Mouse (Mus musculus) c-Kit-positive CD71-positive TER-119-positive erythroid progenitor cells, embryonic 14.5 days (primary cell): ENCODE results near the gene Ypel3.
"Not testable (repeated sequence)": the region's sequence is repeated elsewhere in the genome, so short reads cannot be mapped to it uniquely, and the experiment has no call there.

Experiments used
- DNase-seq: peaks from one replicate; pipeline ENCODE4 v3.0.0-alpha.2; 2013; ENCODE audit warnings: low spot score

Ypel3 gene

DNA sequence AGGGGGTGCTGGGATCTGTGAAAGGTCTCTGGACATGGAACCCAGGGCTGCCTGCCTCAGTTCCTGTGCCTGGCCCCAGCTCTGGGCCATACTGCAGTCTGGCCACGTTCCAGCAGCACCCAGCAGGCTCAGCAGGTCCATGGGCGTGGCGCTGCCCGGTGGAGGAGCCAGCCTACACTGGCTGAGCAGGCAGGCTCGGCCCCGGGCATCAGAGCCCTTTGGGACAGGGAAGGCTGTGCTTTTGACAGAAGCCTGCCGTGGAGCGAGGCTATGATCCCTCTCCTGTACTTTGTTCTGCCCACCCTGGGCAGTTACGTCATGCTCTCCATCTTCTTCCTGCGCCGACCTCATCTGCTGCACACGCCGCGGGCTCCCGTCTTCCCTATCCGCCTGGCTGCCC lies 10.6 kb upstream of the Ypel3 start, which contains the start of gene Gdpd3:
Gene Gdpd3 (plus strand): TSS at position 134 of the 400 bp plus-strand sequence.
- no peak for DNase-seq

DNA sequence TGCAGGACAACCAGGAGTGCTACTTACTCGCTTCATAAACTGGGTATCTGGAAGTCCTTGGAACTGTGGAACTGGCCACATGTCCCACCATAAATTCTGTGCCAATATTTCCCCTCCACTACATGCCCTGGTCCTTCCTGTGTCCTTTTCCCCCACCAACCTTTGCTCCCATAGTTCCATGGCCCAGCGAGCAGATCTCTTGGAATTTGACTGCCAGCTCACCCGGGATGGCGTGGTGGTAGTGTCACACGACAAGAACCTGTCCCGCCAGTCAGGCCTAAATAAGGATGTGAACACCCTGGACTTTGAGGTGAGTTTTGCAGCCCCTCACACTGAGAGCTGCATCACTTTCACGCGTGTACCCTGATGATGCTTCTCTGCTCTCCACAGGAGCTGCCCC lies 9.8 kb upstream of the Ypel3 start:
- DNase-seq, result no peak

DNA sequence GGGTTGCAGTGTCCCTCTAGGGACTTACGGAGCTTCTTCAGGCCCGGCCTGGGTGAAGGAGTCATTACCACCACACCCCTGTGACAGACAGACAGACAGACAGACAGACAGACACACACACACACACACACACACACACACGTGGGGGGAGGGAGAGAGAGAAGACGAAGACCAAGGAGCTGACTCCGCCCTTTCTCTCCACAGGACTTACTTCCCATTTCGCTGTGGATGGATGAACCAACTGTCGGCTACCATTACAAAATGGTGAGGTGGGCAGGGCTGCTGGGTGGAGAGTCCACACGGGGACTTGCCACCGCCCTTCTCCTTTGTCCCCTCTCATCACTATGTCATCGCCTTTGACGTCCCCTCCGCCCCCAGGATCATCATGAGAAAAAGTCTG lies 6.0 kb upstream of the Ypel3 start:
- DNase-seq, result no peak

DNA sequence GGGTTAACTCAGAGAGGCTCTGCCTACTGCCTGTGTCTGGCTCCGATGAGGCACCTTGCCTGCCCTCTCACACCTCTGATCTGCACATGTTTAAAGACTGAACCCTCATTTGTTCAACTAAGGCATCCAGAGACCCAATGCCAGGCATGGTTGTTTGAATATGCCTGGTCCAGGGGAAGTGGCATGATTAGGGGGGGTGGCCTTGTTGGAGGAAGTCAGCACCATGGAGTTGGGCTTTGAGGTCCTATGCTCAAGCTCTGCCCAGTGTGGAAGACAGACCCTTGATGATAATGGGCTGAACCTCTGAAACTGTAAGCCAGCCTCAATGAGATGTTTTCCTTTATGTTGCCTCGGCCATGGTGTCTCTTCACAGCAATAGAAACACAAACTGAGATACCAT lies 3.4 kb upstream of the Ypel3 start:
- no peak for DNase-seq

DNA sequence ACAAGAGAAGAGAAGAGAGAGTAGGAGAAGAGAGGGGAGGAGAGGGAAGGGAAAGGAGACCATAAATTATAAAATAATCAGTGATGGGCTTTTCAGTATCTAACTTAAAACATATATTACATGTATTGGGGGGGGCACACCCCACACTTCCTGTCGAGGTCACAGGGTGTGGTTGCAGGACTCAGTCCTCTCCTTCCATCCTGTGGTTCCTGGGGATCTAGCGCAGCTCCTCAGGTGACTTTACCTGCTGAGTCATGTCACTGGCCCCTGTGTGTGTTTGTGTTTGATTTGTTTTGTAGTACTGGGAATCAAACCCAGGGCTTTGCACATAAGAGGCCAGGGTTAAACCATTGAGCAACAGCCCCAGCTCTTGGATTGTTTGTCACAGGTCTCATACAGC lies 2.3 kb upstream of the Ypel3 start:
- DNase-seq, result no peak

DNA sequence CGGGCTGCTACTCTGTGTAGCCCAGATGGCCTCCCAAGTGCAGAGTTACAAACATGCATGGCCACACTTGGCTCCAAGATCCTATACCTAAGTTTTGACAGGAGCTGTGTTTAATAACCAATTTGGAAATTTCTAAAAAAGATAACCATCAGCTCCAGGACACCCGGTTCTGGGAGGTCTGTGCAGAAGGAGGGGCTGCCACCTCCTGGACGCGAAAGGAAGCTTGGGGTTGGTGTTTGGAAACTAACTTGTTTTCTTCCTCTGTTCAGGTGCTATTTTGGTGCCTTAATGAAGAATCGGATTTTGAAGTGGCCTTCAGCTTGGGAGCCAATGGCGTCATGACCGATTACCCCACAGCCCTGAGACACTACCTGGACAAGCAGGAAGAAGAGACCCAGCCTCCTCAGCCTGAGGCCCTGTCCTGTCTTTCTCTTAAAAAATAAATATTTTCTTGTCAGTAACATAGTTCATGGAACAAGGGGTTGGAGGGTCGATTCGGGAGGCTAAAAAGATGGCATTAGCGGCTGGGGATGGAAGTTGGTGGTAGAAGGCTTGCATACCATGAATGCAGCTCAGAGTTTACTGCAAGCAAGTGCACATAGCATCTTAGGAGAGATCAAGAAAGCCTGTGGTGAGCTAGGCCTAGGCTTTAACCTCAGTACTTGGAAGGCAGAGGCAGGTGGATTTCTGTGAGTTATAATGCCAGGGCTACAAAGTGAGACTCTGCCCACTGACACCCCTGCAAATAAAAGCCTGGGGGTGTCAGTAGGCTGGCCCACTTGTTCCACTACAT lies 1.4 kb upstream of the Ypel3 start:
- no peak for DNase-seq

DNA sequence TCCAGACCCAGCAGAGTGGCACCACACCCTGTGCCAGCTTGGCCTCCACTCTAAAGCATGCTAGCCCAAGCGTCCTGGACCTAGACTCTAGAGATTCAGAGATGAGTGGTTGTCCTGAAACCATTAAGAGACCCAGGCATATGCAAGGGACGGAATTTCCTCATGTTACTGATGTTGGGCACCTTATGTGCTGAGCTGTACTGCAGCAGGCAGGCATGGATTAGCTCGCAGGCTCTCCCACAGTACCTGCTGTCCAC lies 849 bp upstream of the Ypel3 start:
- DNase-seq, result no peak

DNA sequence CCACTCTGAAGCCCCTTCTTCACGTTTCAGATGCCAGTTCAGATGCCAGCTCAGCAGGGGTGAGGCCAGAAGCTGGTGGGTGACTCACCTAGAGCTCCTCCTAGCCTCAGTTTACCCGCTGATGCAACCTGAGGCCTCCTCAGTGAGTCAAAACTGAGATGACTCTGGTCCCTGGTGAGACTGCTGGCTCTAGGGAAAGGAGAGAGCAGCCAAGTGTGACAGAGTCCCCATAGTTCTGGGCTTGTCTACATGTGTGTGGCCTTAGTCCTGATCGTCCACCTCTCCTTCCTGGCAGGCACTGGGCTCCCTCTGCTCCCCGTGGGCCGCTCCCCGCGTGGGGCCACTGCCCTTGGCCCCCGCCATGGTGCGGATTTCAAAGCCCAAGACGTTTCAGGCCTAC lies 721 bp downstream of the Ypel3 start:
- no peak for DNase-seq

DNA sequence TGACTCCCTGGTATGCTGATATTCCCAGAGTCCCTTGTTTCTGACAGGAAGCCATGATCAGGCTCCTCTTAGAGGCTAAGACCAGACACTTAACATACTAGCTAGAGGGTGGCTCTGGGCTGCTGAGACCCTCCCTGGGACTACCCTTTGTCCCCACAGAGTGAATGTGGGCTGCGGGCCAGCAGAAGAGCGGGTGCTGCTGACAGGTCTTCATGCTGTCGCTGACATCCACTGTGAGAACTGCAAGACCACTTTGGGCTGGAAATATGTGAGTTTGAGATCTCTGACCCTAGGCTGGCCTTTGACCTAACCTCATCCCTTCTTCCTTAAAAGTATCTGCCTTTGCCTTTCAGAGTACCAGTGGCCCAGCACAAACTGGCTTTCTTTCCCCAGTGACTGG lies 1.4 kb downstream of the Ypel3 start:
- no peak for DNase-seq

DNA sequence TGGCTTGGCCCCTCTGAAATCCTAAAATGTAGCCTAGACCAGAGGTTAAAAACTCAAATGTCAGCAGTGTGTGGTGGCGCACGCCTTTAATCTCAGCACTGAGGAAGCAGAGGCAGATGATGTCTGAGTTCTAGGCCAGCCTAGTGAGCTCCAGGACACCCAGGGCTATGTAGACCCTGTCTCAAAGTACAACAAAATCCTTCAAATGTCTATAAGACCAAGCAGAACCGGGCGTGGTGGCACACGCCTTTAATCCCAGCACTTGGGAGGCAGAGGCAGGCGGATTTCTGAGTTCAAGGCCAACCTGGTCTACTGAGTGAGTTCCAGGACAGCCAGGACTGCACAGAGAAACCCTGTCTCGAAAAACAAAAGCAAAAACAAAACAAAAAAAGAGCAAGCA lies 2.3 kb downstream of the Ypel3 start:
- not testable (repeated sequence) for DNase-seq

DNA sequence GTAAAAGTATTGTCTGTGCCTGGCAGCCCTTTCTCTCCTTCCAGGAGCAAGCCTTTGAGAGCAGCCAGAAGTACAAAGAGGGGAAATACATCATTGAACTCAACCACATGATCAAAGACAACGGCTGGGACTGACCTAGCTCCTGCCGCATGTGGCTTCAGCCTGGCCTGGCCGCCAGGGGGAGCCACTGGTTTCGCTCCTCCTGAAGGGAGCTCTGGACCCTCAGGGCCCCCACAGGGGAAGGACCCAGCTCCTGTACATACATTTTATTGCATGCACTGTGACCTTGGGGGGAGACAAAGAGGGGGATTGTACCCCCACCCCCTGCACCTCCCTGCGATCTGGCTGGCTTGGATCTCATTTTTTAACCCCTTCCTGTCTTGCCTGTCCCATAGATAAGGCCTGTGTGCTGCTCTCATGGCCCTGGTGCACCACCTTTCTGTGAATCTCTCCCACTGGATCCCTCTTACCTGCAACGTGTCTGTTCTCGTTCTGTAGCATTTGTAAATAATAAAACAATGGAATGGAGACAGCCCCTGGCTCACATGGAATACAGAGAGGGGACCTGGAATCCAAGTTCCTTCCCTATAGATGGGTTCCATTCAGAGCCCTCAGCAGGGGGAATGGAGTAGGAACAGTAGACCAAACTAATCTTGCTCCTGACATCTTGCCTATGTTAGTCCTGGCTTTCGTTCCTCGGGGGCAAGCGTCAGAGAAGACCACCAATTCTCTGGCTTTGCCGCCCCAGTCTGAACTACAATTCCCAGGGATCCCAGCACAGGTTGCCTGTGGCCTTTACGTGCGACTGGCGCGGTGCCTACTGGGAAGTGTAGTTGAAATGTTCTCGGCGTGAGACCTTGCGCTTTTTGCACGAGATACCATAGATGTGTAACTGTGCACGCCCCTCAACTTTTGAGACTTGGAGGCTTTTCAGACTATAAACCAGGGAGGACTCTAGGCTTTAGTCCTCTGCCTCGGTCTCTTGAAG lies 3.5 kb downstream of the Ypel3 start:
- peak; percentile 82 for DNase-seq

DNA sequence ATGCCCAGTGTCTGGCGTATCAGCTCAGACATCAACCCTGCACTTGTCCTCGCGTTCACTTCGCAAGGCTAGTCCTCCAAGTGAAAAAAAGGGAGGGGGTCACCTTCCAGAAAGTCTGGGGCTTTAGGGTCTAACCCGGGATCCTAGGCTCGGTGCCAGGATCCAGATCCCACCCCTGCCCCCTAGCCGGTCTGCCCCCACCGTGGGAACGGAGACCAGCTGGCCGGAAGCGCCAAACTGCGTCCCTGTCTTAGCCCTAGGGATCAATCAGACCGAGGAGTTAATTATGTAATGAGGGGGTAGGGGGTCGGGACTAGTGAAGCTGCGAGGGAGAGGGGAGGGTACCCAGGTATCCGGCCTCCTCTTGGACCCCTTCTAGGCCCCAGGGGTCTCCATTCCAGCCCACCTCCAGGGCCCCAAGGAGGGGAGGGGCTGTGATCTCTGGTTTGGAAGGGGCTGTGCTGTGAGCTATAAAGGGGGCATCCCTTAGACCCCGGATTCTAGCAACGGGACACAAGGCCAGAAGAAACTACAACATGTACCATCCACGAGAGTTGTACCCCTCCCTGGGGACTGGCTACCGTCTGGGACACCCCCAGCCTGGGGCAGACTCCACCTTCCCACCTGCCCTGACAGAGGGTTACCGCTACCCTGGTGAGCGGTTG lies 4.3 kb downstream of the Ypel3 start, which contains the start of gene Tbx6:
Gene Tbx6 (plus strand): TSS at position 513 of the 665 bp plus-strand sequence.
- no peak for DNase-seq

DNA sequence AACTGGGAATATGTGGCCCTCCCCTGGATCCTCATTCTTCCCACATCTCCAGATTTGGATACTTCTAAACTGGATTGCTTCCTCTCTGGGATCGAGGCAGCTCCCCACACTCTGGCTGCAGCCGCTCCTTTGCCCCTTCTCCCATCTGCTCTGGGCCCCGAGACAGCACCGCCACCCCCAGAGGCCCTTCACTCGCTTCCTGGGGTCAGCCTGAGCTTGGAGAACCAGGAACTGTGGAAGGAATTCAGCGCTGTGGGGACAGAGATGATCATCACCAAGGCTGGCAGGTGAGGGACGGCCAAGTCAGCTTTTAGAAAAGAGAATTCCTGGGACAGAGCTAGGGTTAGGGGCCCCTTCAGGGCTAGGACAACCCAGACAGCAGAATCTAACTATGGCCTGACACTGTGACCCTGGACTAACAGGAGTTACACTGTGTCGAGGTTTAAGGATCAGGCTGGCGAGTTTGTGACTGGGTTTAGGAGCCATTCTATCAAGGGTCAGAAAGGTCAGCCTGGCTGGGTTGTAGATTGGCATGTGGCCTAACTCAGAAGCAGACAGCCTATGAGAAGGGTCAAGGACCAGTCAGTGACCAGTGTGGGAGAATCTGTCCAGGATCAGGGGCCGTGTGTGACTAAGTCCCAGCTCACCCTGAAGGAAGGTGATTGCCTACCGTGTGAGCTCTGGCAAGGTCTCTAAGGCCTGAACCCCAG lies 5.1 kb downstream of the Ypel3 start:
- DNase-seq, result no peak

DNA sequence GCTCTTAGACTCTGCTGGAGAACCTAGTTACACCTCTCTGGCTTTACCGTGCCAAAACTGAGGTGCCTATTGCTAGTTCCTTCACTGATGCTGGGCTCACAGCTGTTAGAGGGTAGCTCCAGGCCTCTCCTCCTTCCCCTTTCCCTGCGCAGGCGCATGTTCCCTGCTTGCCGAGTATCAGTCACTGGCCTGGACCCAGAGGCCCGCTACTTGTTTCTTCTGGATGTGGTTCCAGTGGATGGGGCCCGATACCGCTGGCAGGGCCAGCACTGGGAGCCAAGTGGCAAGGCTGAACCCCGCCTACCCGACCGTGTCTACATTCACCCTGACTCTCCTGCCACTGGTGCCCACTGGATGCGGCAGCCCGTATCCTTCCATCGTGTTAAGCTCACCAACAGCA lies 5.9 kb downstream of the Ypel3 start:
- no peak for DNase-seq

DNA sequence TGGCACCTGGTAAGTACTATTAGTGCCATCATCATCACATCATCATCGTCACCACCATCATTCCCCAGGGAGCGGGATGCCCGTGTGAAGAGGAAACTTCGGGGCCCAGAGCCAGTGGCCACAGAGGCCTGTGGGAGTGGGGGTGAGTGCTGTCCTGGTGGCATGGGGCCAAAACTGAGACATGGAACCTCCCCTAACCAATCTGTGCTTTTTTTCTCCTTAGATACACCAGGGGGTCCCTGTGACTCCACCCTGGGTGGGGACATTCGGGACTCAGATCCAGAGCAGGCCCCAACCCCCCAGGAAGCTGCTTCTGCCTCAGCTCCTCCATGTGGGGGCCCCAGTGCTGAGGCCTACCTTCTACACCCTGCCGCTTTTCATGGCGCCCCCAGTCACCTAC lies 7.7 kb downstream of the Ypel3 start:
- no peak for DNase-seq

DNA sequence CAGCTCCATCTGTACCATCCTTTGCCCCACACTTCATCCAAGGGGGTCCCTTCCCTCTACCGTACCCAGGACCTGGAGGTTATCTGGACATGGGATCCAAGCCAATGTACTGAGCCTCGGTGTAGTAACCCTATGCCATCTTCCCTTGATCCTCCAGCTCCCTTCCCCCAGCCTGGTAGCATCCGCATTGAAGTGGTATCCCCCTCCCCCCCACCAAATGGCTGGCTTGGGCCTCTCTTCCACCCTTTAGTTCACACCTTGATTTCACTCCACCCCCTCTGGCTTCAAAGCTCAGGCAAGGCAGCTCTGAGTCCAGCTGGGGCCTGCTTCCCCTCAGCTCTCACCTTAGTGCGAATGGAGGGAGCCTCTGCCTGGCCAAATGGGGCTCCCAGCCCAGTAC lies 8.3 kb downstream of the Ypel3 start:
- no peak for DNase-seq

DNA sequence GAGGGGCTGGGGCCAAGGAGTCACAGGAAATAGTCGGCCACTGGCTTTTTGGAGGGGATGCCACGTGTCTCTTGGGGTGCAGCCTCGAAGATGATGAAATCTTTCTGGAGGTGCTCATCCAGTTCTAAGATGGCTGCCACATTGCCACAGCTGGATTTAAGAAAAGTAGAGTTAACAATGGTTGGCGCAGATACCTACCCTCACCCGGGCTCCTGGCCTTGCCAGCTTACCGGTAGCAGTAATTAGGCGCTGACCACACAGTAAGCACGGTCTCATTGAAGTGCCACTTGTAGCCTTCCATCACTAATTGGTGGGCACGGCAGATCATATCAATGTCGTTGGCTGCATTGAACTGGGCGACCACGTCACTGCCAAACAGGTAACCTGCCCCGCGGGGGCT lies 9.4 kb downstream of the Ypel3 start:
- no peak for DNase-seq

DNA sequence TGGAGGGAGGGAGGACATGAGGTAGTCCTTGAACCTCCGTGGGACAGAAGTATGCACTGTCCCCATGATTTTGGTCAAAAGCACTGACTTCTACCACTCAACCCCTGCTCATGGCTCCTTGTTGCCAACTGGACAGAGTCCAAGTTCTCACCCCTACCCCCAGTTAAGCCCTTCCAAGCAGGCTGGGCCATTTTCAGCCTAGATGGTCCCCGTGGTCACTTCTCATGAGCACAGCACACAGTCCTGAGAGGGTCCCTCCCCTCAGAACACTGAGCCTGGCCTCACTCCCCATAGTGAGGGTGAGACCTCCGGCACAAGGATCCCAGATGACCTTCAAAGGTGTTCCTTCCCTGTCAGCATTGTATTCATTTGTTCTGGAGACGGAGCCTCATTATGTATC lies 12.4 kb downstream of the Ypel3 start:
- no peak for DNase-seq

DNA sequence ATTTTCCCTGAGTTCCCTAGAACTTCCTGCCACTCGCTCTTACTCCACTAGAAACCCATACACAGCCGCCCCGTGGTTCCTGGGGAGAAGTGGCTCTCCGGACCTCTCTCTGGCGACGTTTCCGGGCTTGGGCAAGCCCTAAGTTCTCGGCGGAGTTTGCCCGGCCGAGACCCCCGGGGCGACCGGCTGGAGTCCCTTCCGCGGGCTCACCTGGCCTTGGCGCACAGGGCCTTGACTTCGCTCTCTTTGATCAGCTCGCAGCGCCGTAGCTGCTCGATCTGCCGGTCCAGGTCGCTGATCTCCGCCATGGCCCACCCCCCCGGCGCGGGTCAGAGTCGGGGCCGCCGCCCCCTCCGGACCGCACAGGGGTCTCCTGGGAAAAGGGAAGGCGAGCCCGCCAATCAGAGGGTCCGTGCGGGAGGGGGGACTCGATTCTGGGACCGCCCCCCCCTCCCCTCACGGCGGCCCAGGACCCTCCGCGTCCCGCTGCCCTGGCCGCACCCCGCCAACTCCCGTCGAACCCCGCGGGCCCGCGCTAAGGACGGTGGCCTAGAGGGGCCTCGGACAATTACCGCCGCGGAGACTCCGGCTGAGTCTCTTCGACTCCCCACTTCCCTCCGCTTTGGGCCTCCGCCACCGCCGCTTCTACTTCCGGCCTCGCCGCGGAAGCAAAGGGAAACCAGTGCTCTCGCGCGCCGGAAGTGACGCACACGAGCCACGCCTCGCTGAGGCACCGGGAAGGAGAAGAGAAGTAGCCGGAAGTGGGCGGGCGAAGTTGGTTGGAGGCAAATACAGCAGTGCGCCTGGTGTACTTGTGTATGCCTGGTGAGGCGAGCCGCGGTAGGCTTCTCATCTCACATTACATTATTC lies 15.3 kb downstream of the Ypel3 start, which contains the start of gene Ppp4c:
Gene Ppp4c (minus strand): TSS at position 646 of the 870 bp plus-strand sequence.
- DNase-seq, result peak; percentile 95

DNA sequence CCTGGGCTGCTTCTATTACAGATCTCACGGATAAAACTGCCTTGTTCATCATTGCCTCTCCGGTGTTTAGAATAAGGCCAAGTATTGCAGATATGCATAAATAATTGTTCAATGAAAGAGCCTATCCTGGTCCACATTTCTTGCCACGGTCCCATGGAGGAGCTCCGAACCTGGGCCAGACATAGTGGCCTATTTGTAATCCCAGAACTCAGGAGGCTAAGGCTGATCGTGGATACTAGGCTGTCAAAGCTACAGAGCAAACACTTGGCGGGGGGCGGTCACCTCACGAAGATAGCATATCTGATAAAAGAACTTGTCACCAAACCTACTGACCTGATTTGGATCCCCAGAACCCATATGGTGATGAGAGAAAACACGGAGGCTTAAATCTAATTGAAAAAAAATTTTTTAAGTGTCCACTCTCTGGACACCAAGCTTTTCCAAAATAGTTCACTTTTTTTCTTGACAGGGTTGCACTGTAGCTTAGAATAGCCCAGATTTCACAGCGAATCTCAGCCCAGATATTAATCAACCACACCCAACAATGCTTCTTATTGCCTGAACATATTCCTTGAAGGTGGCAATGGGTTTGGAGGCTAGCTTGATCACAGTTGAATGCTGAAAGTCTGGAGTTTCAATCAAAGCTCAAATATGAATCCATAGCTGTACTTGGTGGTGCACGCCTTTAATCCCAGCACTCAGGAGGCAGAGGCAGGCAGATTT lies 16.1 kb downstream of the Ypel3 start:
- DNase-seq, result no peak
